Mouse (Mus musculus) heart, adult 2 months (tissue): ENCODE measurements at regions not wholly inside any gene's neighbourhood (a gene's known extent, or its start where the extent isn't known, plus 50 kb on each side); places are given as distances from the start of the nearest gene placed in this dataset.

Source experiments
- CTCF ChIP-seq: fragments of 200-600 bp; IDR thresholded peaks from 2 replicates; pipeline ENCODE4 v1.8.1; 2022; ENCODE audit warnings: antibody characterized with exemption, mild to moderate bottlenecking, moderate library complexity
- EP300 ChIP-seq: fragments of 200-500 bp; IDR thresholded peaks from 2 replicates; pipeline ENCODE4 v1.6.1; 2011; ENCODE audit warnings: low read depth, low read length, control low read depth; ENCODE audit not compliant: insufficient read depth
- POLR2A ChIP-seq: fragments of 200-500 bp; IDR thresholded peaks from 2 replicates; pipeline ENCODE4 v1.6.1; 2011; ENCODE audit warnings: mild to moderate bottlenecking, low read depth, low read length, control low read depth; ENCODE audit not compliant: insufficient read depth

GRCm38 (mm10) chr10:44779568-44780207 is 251.4 kb upstream of the Prdm1 start:
- TF ChIP-seq POLR2A (no peak), EP300 (no peak), CTCF (no peak)
